Mouse (Mus musculus): ENCODE results near the gene Arl5a. TPM values are rescaled to one million over a fixed set of nuclear protein-coding genes. Genes with fewer than 3 reads are reported as not detected.

The Arl5a gene
- polyA plus RNA-seq, 1 experiment from 2014 or later: 45.8 TPM

DNA sequence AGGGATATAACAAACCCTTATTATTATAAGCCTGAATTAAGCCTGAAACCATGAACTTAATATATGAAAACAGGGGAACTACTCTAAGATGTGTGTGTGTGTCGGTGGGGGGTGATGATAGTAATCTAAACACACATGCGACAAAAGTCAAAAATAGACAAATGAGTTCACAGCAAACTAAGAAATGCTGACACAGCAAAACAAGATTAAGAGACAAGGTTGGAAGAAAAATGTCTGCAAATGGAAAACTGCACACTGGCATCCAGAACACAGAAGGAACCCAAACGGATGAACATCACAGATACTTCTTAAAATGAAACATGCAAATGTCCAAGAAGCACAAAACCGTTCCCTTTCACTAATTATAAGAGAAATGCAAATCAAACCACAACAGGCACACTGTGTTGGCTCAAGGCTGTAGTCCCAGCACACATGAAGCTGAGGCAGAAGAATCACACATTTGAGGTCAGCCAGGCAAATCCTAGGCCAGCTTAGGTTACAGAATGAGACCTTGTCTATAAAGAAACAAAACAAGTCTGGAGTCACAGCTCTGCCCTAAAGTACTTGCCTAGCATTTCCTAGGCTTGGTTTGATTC lies 15.8 kb upstream of the Arl5a start:
- H3K9ac ChIP-seq: no peak overlapping the region
- H3K27ac ChIP-seq: no peak overlapping the region
- no peaks in the 10 kb centered on the region for H3K36me3 ChIP-seq
- H3K4me3 ChIP-seq (replicated peaks): no peak overlapping the region
- no peaks in the 10 kb centered on the region for H3K9me3 ChIP-seq (replicated peaks)
- no peak overlapping the region for H3K4me2 ChIP-seq
- peaks cover 7% of the 10 kb centered on the region; the same call in 1 of the 2 replicates for H3K4me1 ChIP-seq
- ATAC-seq (replicated peaks; ENCODE audit: low FRiP score): no peak
- 85% methylated on average over 4 of the region's 4 CpGs for WGBS
- H3K27me3 ChIP-seq: no peaks in the 10 kb centered on the region

DNA sequence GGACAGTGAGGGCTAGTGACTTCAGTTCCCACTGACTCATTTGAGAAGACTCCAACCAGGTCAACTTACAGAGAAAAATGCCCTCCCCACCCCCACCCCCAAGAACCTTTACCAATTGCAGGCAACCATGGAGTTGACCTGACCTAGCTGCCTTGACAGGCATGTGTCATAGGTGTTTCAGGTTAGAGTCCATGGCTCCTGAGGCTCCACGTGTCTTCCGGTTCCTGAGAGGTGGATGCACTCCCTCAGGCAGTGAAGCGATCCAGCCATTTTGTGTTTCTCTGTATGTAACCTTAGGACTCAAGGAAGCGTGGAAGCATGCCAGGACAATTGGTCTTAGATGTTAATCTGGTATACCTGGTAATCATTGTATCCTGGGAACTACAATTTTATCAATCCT lies 13.7 kb upstream of the Arl5a start:
- ATAC-seq (replicated peaks; ENCODE audit: low FRiP score): no peak
- H3K4me3 ChIP-seq (replicated peaks): no peak overlapping the region
- H3K36me3 ChIP-seq: no peaks in the 10 kb centered on the region
- peaks cover 7% of the 10 kb centered on the region; the same call in 1 of the 2 replicates for H3K4me1 ChIP-seq
- H3K9ac ChIP-seq: no peak overlapping the region
- no peak overlapping the region for H3K27ac ChIP-seq
- H3K4me2 ChIP-seq: no peak overlapping the region
- no peaks in the 10 kb centered on the region for H3K27me3 ChIP-seq
- WGBS: 80% methylated on average over 4 of the region's 4 CpGs
- H3K9me3 ChIP-seq (replicated peaks): no peaks in the 10 kb centered on the region

DNA sequence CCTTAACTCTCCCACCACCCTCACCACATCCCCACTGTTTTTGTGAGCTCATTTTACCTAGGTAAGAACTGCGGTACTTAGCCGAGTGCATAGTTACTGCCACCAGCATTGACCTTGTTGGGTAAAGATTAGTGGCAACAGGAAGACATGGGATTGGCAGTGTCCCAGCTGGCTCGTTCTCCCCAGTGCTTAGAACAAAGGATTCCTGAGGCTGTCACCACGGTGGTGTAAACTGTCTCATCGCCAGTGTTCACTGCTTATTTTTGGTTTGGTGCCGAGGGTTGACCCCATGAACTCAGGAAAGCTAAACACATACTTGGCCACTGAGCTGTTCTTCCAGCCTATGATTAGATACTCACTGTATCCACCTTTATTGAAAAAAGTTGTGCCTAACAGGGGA lies 13.3 kb upstream of the Arl5a start:
- 63% methylated on average over 6 of the region's 6 CpGs for WGBS
- Histone ChIP-seq H3K9me3 (replicated peaks) (no peaks in the 10 kb centered on the region), H3K4me3 (replicated peaks) (no peak overlapping the region), H3K27ac (no peak overlapping the region), H3K36me3 (no peaks in the 10 kb centered on the region), H3K4me2 (no peak overlapping the region), H3K9ac (no peak overlapping the region), H3K4me1 (peaks cover 7% of the 10 kb centered on the region; the same call in 1 of the 2 replicates), H3K27me3 (no peaks in the 10 kb centered on the region)
- no peak for ATAC-seq (replicated peaks; ENCODE audit: low FRiP score)

DNA sequence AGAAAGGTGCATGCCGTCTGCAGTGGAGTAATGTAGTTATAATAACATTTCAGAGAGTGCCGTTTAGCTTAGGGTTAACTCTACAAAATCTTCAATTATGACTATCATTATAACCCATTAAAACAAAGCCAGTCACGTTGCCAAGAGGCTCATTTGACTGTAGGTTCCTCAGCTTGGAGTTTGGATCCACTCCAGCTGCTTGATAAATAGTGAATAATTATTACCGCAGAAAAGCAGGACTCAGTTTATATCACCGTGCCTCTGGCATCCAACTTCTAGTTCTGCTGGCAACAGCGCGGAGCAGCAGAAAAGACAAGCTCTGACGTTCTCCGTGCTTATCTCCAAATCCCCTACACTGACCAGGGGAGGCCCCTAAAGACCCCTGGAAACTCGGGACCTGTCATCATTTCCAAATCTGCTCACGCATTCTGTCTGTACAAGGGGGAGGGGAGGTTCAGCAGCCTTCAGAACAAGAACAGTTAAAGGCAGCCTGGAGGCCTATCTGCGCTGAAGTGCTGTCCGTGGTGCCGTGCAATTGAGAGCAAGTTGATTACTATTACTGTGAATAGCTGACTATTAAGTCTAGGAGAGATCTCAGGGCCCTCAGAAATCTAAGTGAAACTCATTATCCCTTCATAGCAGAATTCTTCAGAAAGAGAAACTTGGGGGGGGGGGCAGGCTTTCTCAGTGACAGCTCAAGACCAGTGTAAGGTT lies 11.4 kb upstream of the Arl5a start:
- H3K36me3 ChIP-seq: no peaks in the 10 kb centered on the region
- no peak for ATAC-seq (replicated peaks; ENCODE audit: low FRiP score)
- H3K27ac ChIP-seq: no peak overlapping the region
- WGBS: 69% methylated on average over 14 of the region's 14 CpGs
- no peaks in the 10 kb centered on the region for H3K9me3 ChIP-seq (replicated peaks)
- H3K4me1 ChIP-seq: peaks cover 3% of the 10 kb centered on the region; the same call in 1 of the 2 replicates
- H3K4me3 ChIP-seq (replicated peaks): no peak overlapping the region
- H3K9ac ChIP-seq: no peak overlapping the region
- no peaks in the 10 kb centered on the region for H3K27me3 ChIP-seq
- no peak overlapping the region for H3K4me2 ChIP-seq

DNA sequence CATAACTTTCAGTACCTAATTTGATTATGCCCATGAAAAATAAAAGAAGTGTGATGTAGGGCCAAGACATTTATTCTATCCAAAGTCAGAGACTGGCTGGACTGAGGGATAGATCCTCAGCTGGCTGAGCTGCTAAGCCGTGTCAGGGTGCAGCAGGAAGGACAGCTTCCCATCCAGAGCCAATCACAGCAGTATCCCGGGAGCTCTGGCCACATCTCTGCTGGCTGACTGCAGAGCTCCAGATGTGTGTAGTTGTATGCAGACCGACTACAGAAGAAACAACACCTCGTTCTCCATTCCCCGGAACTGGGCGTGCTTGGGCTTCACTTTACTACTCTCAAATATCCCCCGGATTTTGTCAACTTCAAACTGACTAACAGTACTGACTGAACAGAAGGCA lies 8.7 kb upstream of the Arl5a start:
- no peaks in the 10 kb centered on the region for H3K36me3 ChIP-seq
- no peak overlapping the region for H3K9ac ChIP-seq
- H3K27me3 ChIP-seq: no peaks in the 10 kb centered on the region
- WGBS: 64% methylated on average over 7 of the region's 7 CpGs
- H3K9me3 ChIP-seq (replicated peaks): no peaks in the 10 kb centered on the region
- H3K4me3 ChIP-seq (replicated peaks): no peak overlapping the region
- peaks cover under 1% of the 10 kb centered on the region; the same call in 1 of the 2 replicates for H3K4me1 ChIP-seq
- H3K4me2 ChIP-seq: no peak overlapping the region
- H3K27ac ChIP-seq: no peak overlapping the region
- ATAC-seq (replicated peaks; ENCODE audit: low FRiP score): no peak

DNA sequence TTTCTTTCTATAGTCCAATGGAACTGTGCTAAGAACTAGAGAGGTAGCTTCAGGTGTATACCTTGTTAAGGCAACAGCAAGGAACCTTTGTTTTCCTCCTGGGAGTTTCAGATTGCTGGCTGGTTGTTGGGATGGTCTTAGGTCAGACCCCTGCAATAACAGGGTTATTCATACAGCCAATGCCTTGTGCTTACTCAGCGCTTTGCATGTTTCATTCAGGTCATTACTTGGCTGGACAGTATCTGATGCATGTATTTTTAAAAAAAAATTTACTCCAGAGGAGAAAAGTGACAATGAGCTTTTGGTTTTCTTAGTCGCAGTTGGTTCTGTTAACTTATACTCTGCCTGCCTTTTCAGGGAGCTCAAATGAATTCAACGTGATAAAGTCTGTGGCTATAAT lies 2.7 kb upstream of the Arl5a start:
- Histone ChIP-seq H3K4me3 (replicated peaks) (no peak overlapping the region), H3K9me3 (replicated peaks) (no peaks in the 10 kb centered on the region), H3K4me2 (no peak overlapping the region), H3K27me3 (no peaks in the 10 kb centered on the region), H3K9ac (no peak overlapping the region), H3K36me3 (no peaks in the 10 kb centered on the region), H3K27ac (no peak overlapping the region), H3K4me1 (peaks cover 16% of the 10 kb centered on the region)
- WGBS: 89% methylated on average over 3 of the region's 3 CpGs
- ATAC-seq (replicated peaks; ENCODE audit: low FRiP score): no peak

DNA sequence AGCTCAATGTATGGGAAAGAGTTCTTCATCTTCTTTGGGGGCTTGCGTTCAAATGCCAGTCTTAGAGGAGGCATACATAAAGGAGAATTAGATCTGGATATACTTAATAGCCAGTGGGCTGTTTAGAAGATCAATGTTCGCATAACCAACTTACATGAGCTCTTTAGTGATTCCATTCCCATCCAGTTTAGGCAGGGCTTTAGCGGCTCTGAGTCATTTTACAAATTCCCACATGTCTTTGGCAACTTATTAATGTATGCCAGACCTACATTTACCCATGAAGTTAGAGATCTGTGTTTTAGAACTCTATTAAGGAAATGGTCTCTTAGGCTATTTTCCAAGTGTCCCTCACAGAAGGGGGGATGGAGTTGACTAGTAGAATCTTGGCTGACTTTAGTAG lies 1.3 kb upstream of the Arl5a start:
- no peak overlapping the region for H3K27ac ChIP-seq
- H3K4me2 ChIP-seq: peak overlapping the region; percentile 81
- H3K4me1 ChIP-seq: peaks cover 29% of the 10 kb centered on the region
- H3K27me3 ChIP-seq: no peaks in the 10 kb centered on the region
- no peak overlapping the region for H3K4me3 ChIP-seq (replicated peaks)
- no peak for ATAC-seq (replicated peaks; ENCODE audit: low FRiP score)
- no peaks in the 10 kb centered on the region for H3K9me3 ChIP-seq (replicated peaks)
- 83% methylated on average over 3 of the region's 3 CpGs for WGBS
- H3K36me3 ChIP-seq: no peaks in the 10 kb centered on the region
- H3K9ac ChIP-seq: no peak overlapping the region

DNA sequence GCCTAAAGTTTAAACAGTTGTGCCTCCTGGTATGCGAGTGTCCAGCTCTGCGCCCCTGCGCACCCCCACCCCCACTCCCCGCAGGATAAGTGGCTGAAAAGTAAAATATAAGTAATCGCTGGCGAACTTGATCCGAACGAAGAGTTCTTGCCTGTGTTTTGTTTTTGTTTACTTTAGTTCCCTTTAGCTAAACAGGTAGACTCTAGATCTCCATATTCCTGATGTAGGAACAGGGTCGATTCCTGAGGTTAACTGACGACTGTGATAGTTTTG lies 758 bp upstream of the Arl5a start:
- peak overlapping the region; percentile 91 for H3K27ac ChIP-seq

DNA sequence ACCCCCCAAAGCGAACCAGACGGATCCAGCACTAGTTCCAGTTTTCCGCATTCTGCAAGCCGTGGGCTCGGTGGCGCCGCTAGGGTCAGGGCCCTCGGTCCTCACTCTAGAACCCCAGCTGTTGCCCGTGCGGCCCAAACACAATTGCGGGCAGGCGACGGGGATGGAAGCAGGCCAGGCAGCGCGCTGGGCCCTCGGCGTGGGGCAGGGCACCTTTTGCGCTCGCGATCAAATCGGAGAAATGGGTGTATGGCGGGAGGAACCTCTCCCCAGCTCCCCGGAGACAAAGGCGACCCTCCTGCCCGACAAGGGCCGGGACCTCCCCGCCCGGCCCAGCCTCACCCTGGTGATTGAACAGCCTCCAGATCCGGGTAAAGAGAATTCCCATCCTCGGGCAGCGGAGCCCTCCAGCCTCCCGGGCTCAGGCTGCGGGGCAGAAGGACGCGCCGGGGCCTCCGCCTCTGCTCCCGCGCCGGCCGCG lies 413 bp downstream of the Arl5a start:
- WGBS: under 1% methylated on average over 42 of the region's 42 CpGs
- Histone ChIP-seq H3K9me3 (replicated peaks) (no peaks in the 10 kb centered on the region), H3K4me2 (peak overlapping the region; percentile 81), H3K36me3 (no peaks in the 10 kb centered on the region), H3K27me3 (no peaks in the 10 kb centered on the region), H3K9ac (peak overlapping the region; percentile 94), H3K27ac (peak overlapping the region; percentile 91), H3K4me3 (replicated peaks) (peak overlapping the region; percentile 98), H3K4me1 (peaks cover 38% of the 10 kb centered on the region)
- peak; percentile 66 for ATAC-seq (replicated peaks; ENCODE audit: low FRiP score)

More for the DNA sequence above, 758 bp upstream of the Arl5a start:
- H3K4me2 ChIP-seq: peak overlapping the region; percentile 81
- WGBS: 19% methylated on average over 10 of the region's 10 CpGs
- H3K9ac ChIP-seq: peak overlapping the region; percentile 94
- H3K4me1 ChIP-seq: peaks cover 34% of the 10 kb centered on the region
- no peaks in the 10 kb centered on the region for H3K9me3 ChIP-seq (replicated peaks)
- H3K4me3 ChIP-seq (replicated peaks): peak overlapping the region; percentile 98
- no peak for ATAC-seq (replicated peaks; ENCODE audit: low FRiP score)
- no peaks in the 10 kb centered on the region for H3K27me3 ChIP-seq
- H3K36me3 ChIP-seq: no peaks in the 10 kb centered on the region

DNA sequence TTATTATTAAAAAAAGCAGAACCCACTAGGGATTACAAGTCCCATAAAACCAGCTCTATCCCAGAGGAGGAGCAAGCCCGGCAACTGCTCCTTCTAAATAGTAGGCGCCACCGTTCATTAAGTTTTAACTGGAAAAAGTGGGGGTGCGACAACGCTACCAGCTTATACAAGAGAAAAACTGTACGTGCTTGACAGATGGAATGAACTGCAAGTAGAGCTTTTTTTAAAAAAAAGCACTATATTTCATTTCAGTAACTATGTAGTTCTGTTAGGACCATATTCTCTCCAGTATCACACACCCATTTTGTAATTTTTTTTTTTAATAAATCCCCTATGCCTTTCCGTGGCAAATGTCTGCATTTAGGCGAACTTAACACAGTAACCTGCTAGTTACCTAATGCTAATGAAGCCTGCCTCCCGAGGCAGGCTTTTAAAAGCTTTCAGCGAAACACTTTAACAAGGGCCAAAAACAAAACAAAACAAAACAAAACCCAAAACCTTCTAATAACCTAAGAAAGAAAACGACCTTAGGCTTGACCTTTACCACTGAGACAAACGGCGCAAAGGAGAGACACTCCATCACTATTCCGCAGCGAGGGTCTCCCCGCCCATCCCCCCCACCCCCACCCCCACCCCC lies 972 bp downstream of the Arl5a start:
- H3K9ac ChIP-seq: peak overlapping the region; percentile 94
- H3K4me3 ChIP-seq (replicated peaks): peak overlapping the region; percentile 98
- peak overlapping the region; percentile 43; the same call in 1 of the 2 replicates for H3K27ac ChIP-seq
- H3K9me3 ChIP-seq (replicated peaks): no peaks in the 10 kb centered on the region
- H3K27me3 ChIP-seq: no peaks in the 10 kb centered on the region
- peaks cover 43% of the 10 kb centered on the region for H3K4me1 ChIP-seq
- peak overlapping the region; percentile 81 for H3K4me2 ChIP-seq
- 1% methylated on average over 16 of the region's 16 CpGs for WGBS
- no peaks in the 10 kb centered on the region for H3K36me3 ChIP-seq
- no peak for ATAC-seq (replicated peaks; ENCODE audit: low FRiP score)

DNA sequence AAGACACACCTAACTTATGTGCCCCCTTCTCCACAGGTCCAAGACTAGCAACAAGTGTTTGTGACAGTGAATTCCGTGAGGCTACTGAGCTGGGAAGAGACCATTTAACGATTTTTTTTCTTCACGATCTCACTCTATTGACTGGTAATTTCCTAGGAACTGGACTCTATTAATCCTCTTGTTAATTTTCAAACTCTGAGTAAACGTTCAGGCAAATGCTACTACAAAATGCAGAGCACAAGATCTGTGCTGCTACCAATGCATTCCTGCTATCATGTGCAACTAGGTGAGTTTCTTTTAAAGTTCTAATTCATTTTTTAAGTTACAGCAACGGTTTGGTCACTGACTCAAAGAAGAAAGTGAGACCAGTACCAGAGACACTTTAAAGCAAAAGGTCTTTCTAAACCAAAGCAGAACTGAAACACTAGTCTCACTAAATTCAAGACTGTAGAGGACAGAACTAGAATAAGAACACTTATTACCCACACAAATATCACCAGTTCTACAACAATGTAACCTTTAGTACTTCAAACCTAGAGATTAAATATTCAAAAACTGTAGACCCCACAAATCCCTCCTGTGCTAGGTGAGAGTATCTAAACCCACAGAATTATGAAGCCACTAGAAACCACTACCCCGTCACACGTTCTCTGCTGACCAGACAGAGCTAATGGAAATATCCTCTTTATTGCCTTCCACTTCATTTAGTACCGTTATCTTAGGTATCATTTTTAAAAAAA lies 1.7 kb downstream of the Arl5a start:
- H3K4me3 ChIP-seq (replicated peaks): peak overlapping the region; percentile 98
- H3K27ac ChIP-seq: 0 out of 2 replicates have a peak overlapping the region, but pooled peaks have one; percentile 24
- no peaks in the 10 kb centered on the region for H3K36me3 ChIP-seq
- no peaks in the 10 kb centered on the region for H3K27me3 ChIP-seq
- H3K9ac ChIP-seq: peak overlapping the region; percentile 94; the same call in 1 of the 2 replicates
- no peak for ATAC-seq (replicated peaks; ENCODE audit: low FRiP score)
- H3K4me1 ChIP-seq: peaks cover 43% of the 10 kb centered on the region
- peak overlapping the region; percentile 81 for H3K4me2 ChIP-seq
- no peaks in the 10 kb centered on the region for H3K9me3 ChIP-seq (replicated peaks)
- WGBS: 37% methylated on average over 8 of the region's 8 CpGs

DNA sequence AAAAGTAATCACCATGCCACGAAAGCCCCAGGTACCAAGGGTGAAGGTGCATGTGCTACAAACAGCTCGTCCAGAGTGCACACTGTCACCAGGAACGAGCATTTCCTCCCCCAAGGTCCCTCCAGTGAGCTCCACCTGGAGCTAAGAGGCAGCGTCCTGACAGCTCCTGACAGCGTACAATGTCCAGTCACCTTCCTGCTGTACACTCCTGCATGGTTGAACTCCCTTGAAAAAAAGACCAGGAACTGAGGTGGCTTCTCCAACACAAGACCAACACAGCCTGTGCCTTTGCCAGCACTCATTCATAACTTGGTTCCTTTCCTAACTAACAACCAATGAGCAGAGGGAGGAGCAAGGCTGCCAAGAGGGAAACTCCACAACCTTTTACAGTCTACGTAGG lies 3.5 kb downstream of the Arl5a start:
- Histone ChIP-seq H3K4me3 (replicated peaks) (no peak overlapping the region), H3K4me2 (no peak overlapping the region; the same call in 1 of the 2 replicates), H3K27ac (peak overlapping the region; percentile 43; the same call in 1 of the 2 replicates), H3K9ac (no peak overlapping the region), H3K27me3 (no peaks in the 10 kb centered on the region), H3K4me1 (peaks cover 43% of the 10 kb centered on the region), H3K9me3 (replicated peaks) (no peaks in the 10 kb centered on the region; the same call in 1 of the 2 replicates), H3K36me3 (peaks cover 9% of the 10 kb centered on the region)
- ATAC-seq (replicated peaks; ENCODE audit: low FRiP score): no peak
- 50% methylated on average over 6 of the region's 6 CpGs for WGBS

Measured in kidney, embryonic 15.5 days (tissue).